Mouse (Mus musculus) kidney, adult 2 months (tissue): ENCODE data around the gene Gmds.

Experiments used
- CTCF ChIP-seq: fragments of 200-500 bp; conservative IDR thresholded peaks from 2 replicates; pipeline ENCODE4 v1.5.1; 2011; ENCODE audit warnings: low read depth, mild to moderate bottlenecking, control low read depth, low read length, moderate library complexity, mixed read lengths; ENCODE audit not compliant: insufficient read depth, insufficient read length
- POLR2A ChIP-seq: fragments of 200-500 bp; IDR thresholded peaks from one replicate; pipeline ENCODE4 v1.6.1; 2011; ENCODE audit warnings: low read depth, low read length, control low read depth

GRCm38 (mm10) chr13:32145916-32146315 lies 192.6 kb downstream of the Gmds start:
- TF ChIP-seq CTCF (no peak), POLR2A (no peak)
